Mouse (Mus musculus) embryo, embryonic 10 days (tissue): ENCODE measurements around the gene Dusp5.
"Not testable (repeated sequence)": the region's sequence is repeated elsewhere in the genome, so short reads cannot be mapped to it uniquely, and the experiment has no call there.

Experiments
- DNase-seq: peaks from one replicate; pipeline ENCODE4 v3.0.0-alpha.2; 2015; ENCODE audit warnings: low spot score

Dusp5 gene

GRCm38 (mm10) chr19:53575296-53576010 lies 46.5 kb downstream of the Dusp5 start:
- no peak for DNase-seq

GRCm38 (mm10) chr19:53576061-53576460 lies 47.2 kb downstream of the Dusp5 start:
- DNase-seq: no peak

GRCm38 (mm10) chr19:53577025-53577800 lies 48.3 kb downstream of the Dusp5 start:
- DNase-seq: peak; percentile 21

- DNase-seq: peak; percentile 93
Observed at GRCm38 (mm10) chr19:53578597-53579252, 49.8 kb downstream of the Dusp5 start.

GRCm38 (mm10) chr19:53580271-53580670 lies 51.4 kb downstream of the Dusp5 start:
- DNase-seq: not testable (repeated sequence)

GRCm38 (mm10) chr19:53587686-53588085 lies 58.8 kb downstream of the Dusp5 start:
- not testable (repeated sequence) for DNase-seq

GRCm38 (mm10) chr19:53588968-53589367 lies 60.1 kb downstream of the Dusp5 start, which contains the start of gene Nutf2-ps1:
Gene Nutf2-ps1, minus strand, starts transcription at chr19:53589068.
- not testable (repeated sequence) for DNase-seq
